Mouse (Mus musculus) CH12.LX (cell line): ENCODE data around the gene Slc22a17. TPM values are rescaled to one million over a fixed set of nuclear protein-coding genes. Genes with fewer than 3 reads are reported as not detected.

Source experiments
- DNase-seq: peaks from one replicate; pipeline ENCODE4 v3.0.0-alpha.2; 2013; ENCODE audit errors: extremely low read depth
- H3K27ac ChIP-seq: 2 replicates; pipeline ENCODE4 v1.5.1; 2012; ENCODE audit warnings: low read depth, mild to moderate bottlenecking, control low read depth, moderate library complexity; ENCODE audit not compliant: insufficient read depth
- H3K27me3 ChIP-seq: replicated peaks from 2 replicates; pipeline ENCODE3; 2012; ENCODE audit warnings: inconsistent platforms
- H3K36me3 ChIP-seq, 2 experiments: replicated peaks in 1 of 2; 2 replicates each; pipeline versions ENCODE3 to v1.6.1; 2012; ENCODE audit warnings: inconsistent platforms in 1 of 2, low read length in 1 of 2, mild to moderate bottlenecking in 1 of 2, mixed read lengths in 1 of 2, moderate library complexity in 1 of 2; ENCODE audit not compliant: control insufficient read depth in 1 of 2, insufficient read depth in 1 of 2
- H3K4me1 ChIP-seq, 2 experiments: 2 replicates each; pipeline ENCODE4 v1.6.1; 2012; ENCODE audit warnings: inconsistent platforms in 1 of 2, moderate library complexity in 1 of 2; ENCODE audit not compliant: insufficient read depth in 2 of 2, control insufficient read depth in 1 of 2
- H3K4me2 ChIP-seq: 2 replicates; pipeline ENCODE4 v1.6.1; 2012; ENCODE audit warnings: low read depth, mild to moderate bottlenecking, control low read depth; ENCODE audit not compliant: poor library complexity, insufficient read depth, severe bottlenecking
- H3K4me3 ChIP-seq, 3 experiments: fragments of 150-350 bp in 1 of 3; sonication (generic) in 1 of 3; replicated peaks in 1 of 3; 2 replicates each; pipeline versions ENCODE3 to v1.5.1; 2011 to 2012; ENCODE audit warnings: low read depth in 2 of 3, low read length in 2 of 3, mild to moderate bottlenecking in 2 of 3, moderate library complexity in 2 of 3, control low read depth in 1 of 3, improper control_type of control experiment in 1 of 3, inconsistent platforms in 1 of 3, mixed read lengths in 1 of 3; ENCODE audit not compliant: poor library complexity in 1 of 3
- H3K79me2 ChIP-seq: replicated peaks from 2 replicates; pipeline ENCODE4 v1.6.1; 2012; ENCODE audit warnings: mild to moderate bottlenecking, moderate library complexity; ENCODE audit not compliant: control insufficient read depth, poor library complexity, insufficient read depth, severe bottlenecking; ENCODE audit errors: extremely low read depth
- H3K9ac ChIP-seq: 2 replicates; pipeline ENCODE4 v1.6.1; 2012; ENCODE audit warnings: low read depth, mild to moderate bottlenecking, control low read depth, moderate library complexity; ENCODE audit not compliant: insufficient read depth
- H3K9me3 ChIP-seq: replicated peaks from 2 replicates; pipeline ENCODE3; 2012; ENCODE audit warnings: low read length, inconsistent platforms, mixed read lengths
- CHD1 ChIP-seq: IDR thresholded peaks from 2 replicates; pipeline ENCODE4 v1.6.1; 2012; ENCODE audit warnings: low read depth, low read length, improper control_type of control experiment, inconsistent platforms
- E2F4 ChIP-seq: IDR thresholded peaks from 2 replicates; pipeline ENCODE4 v1.6.1; 2011; ENCODE audit warnings: low read depth, low read length, improper control_type of control experiment; ENCODE audit not compliant: insufficient replicate concordance
- ELF1 ChIP-seq: IDR thresholded peaks from 2 replicates; pipeline ENCODE4 v1.6.1; 2014; ENCODE audit warnings: low read depth, mild to moderate bottlenecking, inconsistent platforms, low read length, improper control_type of control experiment
- EP300 ChIP-seq: IDR thresholded peaks from 2 replicates; pipeline ENCODE4 v1.6.1; 2011; ENCODE audit warnings: low read length, improper control_type of control experiment
- ETS1 ChIP-seq: conservative IDR thresholded peaks from 2 replicates; pipeline ENCODE4 v1.6.1; 2012; ENCODE audit warnings: low read depth, mild to moderate bottlenecking, inconsistent platforms, low read length, improper control_type of control experiment, moderate library complexity
- GABPA ChIP-seq: IDR thresholded peaks from 2 replicates; pipeline ENCODE4 v1.6.1; 2012; ENCODE audit warnings: low read depth, low read length, improper control_type of control experiment, inconsistent platforms; ENCODE audit not compliant: insufficient replicate concordance
- HCFC1 ChIP-seq: IDR thresholded peaks from 2 replicates; pipeline ENCODE4 v1.6.1; 2012; ENCODE audit warnings: low read depth, mild to moderate bottlenecking, inconsistent platforms, low read length, improper control_type of control experiment
- KAT2A ChIP-seq: IDR thresholded peaks from 2 replicates; pipeline ENCODE4 v1.6.1; 2012; ENCODE audit warnings: low read length, improper control_type of control experiment, inconsistent platforms; ENCODE audit not compliant: insufficient replicate concordance
- MAFK ChIP-seq: IDR thresholded peaks from 2 replicates; pipeline ENCODE4 v1.6.1; 2011; ENCODE audit warnings: low read length, improper control_type of control experiment; ENCODE audit not compliant: insufficient replicate concordance
- MXI1 ChIP-seq: IDR thresholded peaks from 2 replicates; pipeline ENCODE4 v1.6.1; 2011; ENCODE audit warnings: mild to moderate bottlenecking, low read depth, low read length, improper control_type of control experiment
- MYC ChIP-seq: IDR thresholded peaks from 2 replicates; pipeline ENCODE4 v1.6.1; 2011; ENCODE audit warnings: low read depth, mild to moderate bottlenecking, improper control_type of control experiment, low read length
- NELFE ChIP-seq: IDR thresholded peaks from 2 replicates; pipeline ENCODE4 v1.6.1; 2011; ENCODE audit warnings: low read depth, low read length, improper control_type of control experiment
- POLR2A ChIP-seq: IDR thresholded peaks from 2 replicates; pipeline ENCODE4 v1.6.1; 2011; ENCODE audit warnings: low read depth, mild to moderate bottlenecking, improper control_type of control experiment, low read length
- POLR2AphosphoS2 ChIP-seq: IDR thresholded peaks from 2 replicates; pipeline ENCODE4 v1.6.1; 2011; ENCODE audit warnings: low read depth, low read length, improper control_type of control experiment
- RAD21 ChIP-seq: IDR thresholded peaks from 2 replicates; pipeline ENCODE4 v1.6.1; 2011; ENCODE audit warnings: low read depth, mild to moderate bottlenecking, low read length, improper control_type of control experiment, moderate library complexity
- SIN3A ChIP-seq: IDR thresholded peaks from 2 replicates; pipeline ENCODE4 v1.6.1; 2012; ENCODE audit warnings: low read length, improper control_type of control experiment, inconsistent platforms
- SMC3 ChIP-seq: IDR thresholded peaks from 2 replicates; pipeline ENCODE4 v1.6.1; 2011; ENCODE audit warnings: low read depth, low read length, improper control_type of control experiment
- TBP ChIP-seq: conservative IDR thresholded peaks from 2 replicates; pipeline ENCODE4 v1.6.1; 2011; ENCODE audit warnings: low read depth, low read length, improper control_type of control experiment
- TCF12 ChIP-seq: IDR thresholded peaks from 2 replicates; pipeline ENCODE4 v1.6.1; 2014; ENCODE audit warnings: low read depth, mild to moderate bottlenecking, inconsistent platforms, low read length, improper control_type of control experiment
- ZKSCAN1 ChIP-seq: IDR thresholded peaks from 2 replicates; pipeline ENCODE4 v1.6.1; 2012; ENCODE audit warnings: low read depth, inconsistent platforms, low read length, improper control_type of control experiment, borderline replicate concordance
- ZMIZ1 ChIP-seq: IDR thresholded peaks from 2 replicates; pipeline ENCODE4 v1.6.1; 2012; ENCODE audit warnings: low read depth, mild to moderate bottlenecking, inconsistent platforms, low read length, improper control_type of control experiment
- dilution Hi-C: fragments of 300-500 bp; cut with MboI; formaldehyde crosslinking; loops from 2 replicates; pipeline ENCODE4 v1.14.3; 2020; ENCODE audit warnings: low sequenced_read_pairs; ENCODE audit not compliant: extremely low pct_unique_long_range_greater_than_20kb, extremely low pct_ligation_motif_present
- in situ Hi-C: fragments of 300-500 bp; cut with MboI; formaldehyde crosslinking; loops from 3 replicates; pipeline ENCODE4 v1.14.3; 2019; ENCODE audit warnings: low sequenced_read_pairs, low pct_ligation_motif_present, low pct_unique_long_range_greater_than_20kb, mixed read lengths
- polyA plus RNA-seq: library from polyadenylated mRNA; unstranded; fragments of >175 nt; gene quantifications from 2 replicates; pipeline ENCODE4 v1.2.1, GENCODE M21; 2012; ENCODE audit warnings: low read depth; ENCODE audit not compliant: insufficient read length
- total RNA-seq, 2 experiments: library from RNA; depleted of rRNA; stranded (reverse); fragments of 300-350 nt in 1 of 2; fragments of >200 nt in 1 of 2; gene quantifications; 2 replicates each; pipeline ENCODE4 v1.2.3; 2012 to 2014

Gene Slc22a17
- total and polyA plus RNA-seq, 3 experiments, result 0.04 to 1.1 (median 0.34) TPM

DNA sequence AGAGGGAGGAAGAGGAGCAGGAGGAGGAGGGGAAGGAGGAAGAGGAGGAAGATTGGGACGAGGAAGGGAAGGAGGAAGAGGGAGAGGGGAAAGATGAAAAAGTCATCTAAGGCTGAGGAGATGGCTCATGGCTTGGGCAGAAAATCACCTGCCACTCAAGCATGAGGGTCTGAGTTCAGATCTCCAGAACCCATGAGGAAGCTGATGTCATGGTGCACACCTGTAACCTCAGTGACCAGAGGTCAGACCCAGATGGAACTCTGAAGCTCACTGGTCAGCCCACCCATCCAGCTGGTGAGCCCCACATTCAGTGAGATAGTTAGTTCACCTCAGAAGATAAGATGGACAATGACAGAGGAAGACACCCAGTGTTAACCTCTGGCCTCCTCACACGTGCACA, 32.0 kb upstream of the Slc22a17 start:
- dilution Hi-C loops, result no loop called here
- no peak overlapping the region for H3K4me2 ChIP-seq
- in situ Hi-C loops, result no loop called here
- TF ChIP-seq ETS1, result no peak
- no peak for TF ChIP-seq MAFK
- no peak for TF ChIP-seq EP300
- TF ChIP-seq CHD1, result no peak
- no peak for TF ChIP-seq HCFC1
- no peak for TF ChIP-seq SMC3
- TF ChIP-seq RAD21, result no peak
- no peak for TF ChIP-seq ZMIZ1
- TF ChIP-seq SIN3A, result no peak
- no peak overlapping the region for H3K27ac ChIP-seq
- H3K9me3 ChIP-seq, result no peaks in the 10 kb centered on the region
- H3K4me3 ChIP-seq, result no peak overlapping the region
- H3K79me2 ChIP-seq, result no peaks in the 10 kb centered on the region
- DNase-seq, result no peak
- H3K4me1 ChIP-seq, result peaks cover 7 to 20% of the 10 kb centered on the region in 2 experiments
- no peak overlapping the region for H3K9ac ChIP-seq
- H3K27me3 ChIP-seq, result peaks cover 53% of the 10 kb centered on the region
- no peaks in the 10 kb centered on the region for H3K36me3 ChIP-seq

- Histone ChIP-seq H3K27me3 (peaks cover 47% of the 10 kb centered on the region), H3K36me3 (no peaks in the 10 kb centered on the region), H3K4me1 (peaks cover 7 to 20% of the 10 kb centered on the region in 2 experiments), H3K9me3 (no peaks in the 10 kb centered on the region), H3K9ac (no peak overlapping the region), H3K4me3 (no peak overlapping the region), H3K4me2 (no peak overlapping the region), H3K27ac (no peak overlapping the region), H3K79me2 (no peaks in the 10 kb centered on the region)
- dilution Hi-C loops (no loop called here), in situ Hi-C loops (no loop called here)
- DNase-seq, result no peak
- TF ChIP-seq MXI1, result no peak
- no peak for TF ChIP-seq NELFE
- TF ChIP-seq KAT2A, result no peak
- TF ChIP-seq HCFC1, result no peak
- no peak for TF ChIP-seq TBP
- no peak for TF ChIP-seq GABPA
- TF ChIP-seq ELF1, result no peak
- TF ChIP-seq MYC, result no peak
- no peak for TF ChIP-seq ZKSCAN1
- TF ChIP-seq POLR2A, result no peak
- TF ChIP-seq TCF12, result no peak
- TF ChIP-seq POLR2AphosphoS2, result no peak
- no peak for TF ChIP-seq RAD21
- TF ChIP-seq E2F4, result no peak
Observed at GRCm38 (mm10) chr14:54943971-54944370, 31.0 kb upstream of the Slc22a17 start.
